Mouse (Mus musculus): Measurements from ENCODE around the gene Ccnq.

GRCm38 (mm10) chr11:78746264-78746663 lies 5.3 kb downstream of the Ccnq start:
- TF ChIP-seq POLR2A (IDR thresholded peaks at IDR 0.05; ENCODE audit: borderline replicate concordance, control insufficient read depth, low read depth, low read length) (no peak), CTCF (IDR thresholded peaks at IDR 0.05; ENCODE audit: control insufficient read depth, insufficient read depth, low read length) (no peak)

All from bone marrow, adult 2 months (tissue).